Mouse (Mus musculus): ENCODE results near the gene C77080. TPM values are rescaled to one million over a fixed set of nuclear protein-coding genes. Genes with fewer than 3 reads are reported as not detected.

Gene C77080
- polyA plus RNA-seq, 1 experiment from 2014 or later = 7.0 TPM

DNA sequence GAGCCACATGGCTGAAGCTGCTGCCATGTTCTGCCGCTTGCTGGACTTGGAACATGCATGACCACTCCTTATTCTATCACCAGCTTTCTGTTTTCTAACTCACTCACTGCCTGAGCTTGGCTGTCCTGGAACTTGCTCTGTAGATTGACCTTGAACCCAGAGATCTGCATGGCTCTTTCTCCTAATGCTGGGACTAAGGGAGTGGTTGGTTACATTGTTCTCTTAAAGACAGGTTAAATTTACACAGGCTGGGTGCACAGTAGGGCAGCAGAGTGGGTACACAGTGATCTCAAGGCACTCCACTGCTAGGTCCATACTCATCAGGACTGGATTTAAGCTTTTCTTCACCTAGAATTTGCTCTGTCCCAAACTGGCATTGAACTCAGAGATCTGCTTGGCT, 66.9 kb downstream of the C77080 start:
- no peak overlapping the region for H3K4me2 ChIP-seq (ENCODE audit: low read length)
- 93% methylated on average over 1 of the region's 1 CpGs for WGBS
- no peak overlapping the region for H3K9ac ChIP-seq (replicated peaks; ENCODE audit: low read length)
- peaks cover 10% of the 10 kb centered on the region for H3K4me1 ChIP-seq (ENCODE audit: control insufficient read depth, insufficient read depth, low read length)
- no peak for DNase-seq
- no peak for ATAC-seq (ENCODE audit: low FRiP score, low TSS enrichment)
- no peak overlapping the region for H3K27ac ChIP-seq (replicated peaks; ENCODE audit: low read depth, low read length)
- H3K4me3 ChIP-seq (replicated peaks; ENCODE audit: low read depth, low read length) = no peak overlapping the region
- no peaks in the 10 kb centered on the region for H3K27me3 ChIP-seq (ENCODE audit: control insufficient read depth, insufficient read depth, low read length)
- H3K36me3 ChIP-seq (ENCODE audit: control insufficient read depth, insufficient read depth, low read length) = peaks cover 44% of the 10 kb centered on the region
- H3K9me3 ChIP-seq (ENCODE audit: control insufficient read depth, low read length) = no peaks in the 10 kb centered on the region

GRCm38 (mm10) chr4:129191691-129192090, 69.5 kb downstream of the C77080 start:
- DNase-seq (no peak), ATAC-seq (ENCODE audit: low FRiP score, low TSS enrichment) (no peak)
- H3K9ac ChIP-seq (replicated peaks; ENCODE audit: low read length) = 0 out of 2 replicates have a peak overlapping the region, but pooled peaks have one; percentile 14
- H3K4me2 ChIP-seq (ENCODE audit: low read length) = no peak overlapping the region
- H3K4me1 ChIP-seq (ENCODE audit: control insufficient read depth, insufficient read depth, low read length) = peaks cover 10% of the 10 kb centered on the region
- H3K9me3 ChIP-seq (ENCODE audit: control insufficient read depth, low read length) = no peaks in the 10 kb centered on the region
- no peak overlapping the region for H3K27ac ChIP-seq (replicated peaks; ENCODE audit: low read depth, low read length)
- no peak overlapping the region for H3K4me3 ChIP-seq (replicated peaks; ENCODE audit: low read depth, low read length)
- H3K36me3 ChIP-seq (ENCODE audit: control insufficient read depth, insufficient read depth, low read length) = peaks cover 23% of the 10 kb centered on the region
- WGBS = 86% methylated on average over 5 of the region's 5 CpGs
- no peaks in the 10 kb centered on the region for H3K27me3 ChIP-seq (ENCODE audit: control insufficient read depth, insufficient read depth, low read length)

DNA sequence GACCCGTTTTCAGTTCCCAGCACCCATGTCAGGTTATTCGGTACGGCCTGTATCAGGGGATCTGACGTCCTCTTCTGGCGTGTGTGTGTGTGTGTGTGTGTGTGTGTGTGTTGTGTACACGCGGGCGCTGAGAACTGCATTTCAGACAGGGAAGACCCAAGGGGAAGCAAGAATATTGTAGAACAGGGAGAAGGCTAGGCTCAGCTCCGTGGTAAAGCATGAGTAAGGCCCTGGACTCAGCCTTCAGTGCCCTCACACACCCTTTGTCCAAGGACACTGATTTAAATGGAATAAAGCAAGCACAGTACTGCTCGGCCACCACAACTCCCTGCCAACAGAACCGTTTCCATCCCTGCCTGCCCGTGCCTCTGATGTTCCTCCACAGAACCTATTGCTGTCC, 70.7 kb downstream of the C77080 start:
- DNase-seq (no peak), ATAC-seq (ENCODE audit: low FRiP score, low TSS enrichment) (no peak)
- H3K9me3 ChIP-seq (ENCODE audit: control insufficient read depth, low read length) = no peaks in the 10 kb centered on the region
- H3K36me3 ChIP-seq (ENCODE audit: control insufficient read depth, insufficient read depth, low read length) = peaks cover 11% of the 10 kb centered on the region; the same call in 1 of the 2 replicates
- WGBS = 2% methylated on average over 12 of the region's 12 CpGs
- peak overlapping the region; percentile 80 for H3K4me3 ChIP-seq (replicated peaks; ENCODE audit: low read depth, low read length)
- peak overlapping the region; percentile 64 for H3K9ac ChIP-seq (replicated peaks; ENCODE audit: low read length)
- H3K4me1 ChIP-seq (ENCODE audit: control insufficient read depth, insufficient read depth, low read length) = peaks cover 10% of the 10 kb centered on the region
- H3K27me3 ChIP-seq (ENCODE audit: control insufficient read depth, insufficient read depth, low read length) = no peaks in the 10 kb centered on the region
- H3K27ac ChIP-seq (replicated peaks; ENCODE audit: low read depth, low read length) = peak overlapping the region; percentile 85
- H3K4me2 ChIP-seq (ENCODE audit: low read length) = peak overlapping the region; percentile 89

DNA sequence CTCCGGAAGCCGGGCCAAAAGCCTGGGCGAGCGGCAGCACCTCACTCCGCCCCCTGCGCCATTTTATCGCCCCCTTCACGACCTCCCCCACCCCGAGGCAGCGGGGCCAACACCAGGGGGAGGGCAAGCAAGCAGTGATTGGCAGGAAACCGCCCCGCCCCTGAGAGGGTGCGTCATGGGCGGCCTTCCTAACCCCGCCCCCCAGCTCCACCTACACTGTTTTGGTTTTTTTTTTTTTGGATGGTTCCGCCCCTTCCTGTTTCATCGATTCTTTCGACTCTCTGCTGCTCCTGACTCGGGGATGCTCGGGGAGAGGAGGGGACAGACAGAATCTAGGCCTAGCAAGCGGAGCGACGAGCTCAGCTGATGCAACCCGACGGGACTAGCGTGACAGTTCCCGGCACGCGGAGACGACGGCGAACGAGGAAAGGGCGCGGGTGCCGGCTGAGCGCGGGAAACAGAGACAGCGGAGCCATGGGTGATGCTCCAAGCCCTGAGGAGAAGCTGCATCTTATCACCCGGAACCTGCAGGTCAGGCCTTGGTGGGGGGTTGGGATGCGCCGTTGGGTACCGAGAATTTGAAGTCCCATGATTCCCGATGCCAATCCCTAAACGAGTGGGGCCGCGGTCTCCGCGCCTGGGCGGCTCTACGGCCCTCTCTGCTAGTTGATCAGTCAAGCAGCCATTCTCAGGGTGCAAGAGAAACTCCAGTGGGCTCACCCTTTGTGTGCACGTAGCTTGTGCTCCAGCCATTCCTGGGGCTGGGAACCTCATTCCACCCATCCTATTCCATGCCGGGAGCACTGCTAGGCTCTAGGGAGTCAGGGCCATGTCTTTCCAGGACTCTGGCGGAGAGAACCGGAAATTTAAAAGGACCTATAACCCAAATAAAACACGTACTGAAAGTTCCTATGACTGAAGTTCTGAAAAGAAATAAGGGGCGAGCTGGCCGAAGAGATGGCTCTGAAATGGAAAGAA, 71.4 kb downstream of the C77080 start, which contains the start of the genes S100pbp and Yars:
TSS of gene S100pbp (minus strand) at position 186 of the 978 bp plus-strand sequence.
TSS of gene Yars (plus strand) at position 219 of the 978 bp plus-strand sequence.
- Histone ChIP-seq H3K27me3 (ENCODE audit: control insufficient read depth, insufficient read depth, low read length) (no peaks in the 10 kb centered on the region), H3K4me2 (ENCODE audit: low read length) (peak within 1 kb of the TSS; percentile 89), H3K4me3 (replicated peaks; ENCODE audit: low read depth, low read length) (peak within 1 kb of the TSS; percentile 80), H3K4me1 (ENCODE audit: control insufficient read depth, insufficient read depth, low read length) (peaks cover 10% of the 10 kb centered on the region), H3K27ac (replicated peaks; ENCODE audit: low read depth, low read length) (peak within 1 kb of the TSS; percentile 85), H3K9ac (replicated peaks; ENCODE audit: low read length) (peak within 1 kb of the TSS; percentile 73), H3K9me3 (ENCODE audit: control insufficient read depth, low read length) (no peaks in the 10 kb centered on the region), H3K36me3 (ENCODE audit: control insufficient read depth, insufficient read depth, low read length) (peaks cover 7% of the 10 kb centered on the region; the same call in 1 of the 2 replicates)
- WGBS = 1% methylated on average over 58 of the region's 58 CpGs
- peak; percentile 98 for DNase-seq
- ATAC-seq (ENCODE audit: low FRiP score, low TSS enrichment) = peak; percentile 95

DNA sequence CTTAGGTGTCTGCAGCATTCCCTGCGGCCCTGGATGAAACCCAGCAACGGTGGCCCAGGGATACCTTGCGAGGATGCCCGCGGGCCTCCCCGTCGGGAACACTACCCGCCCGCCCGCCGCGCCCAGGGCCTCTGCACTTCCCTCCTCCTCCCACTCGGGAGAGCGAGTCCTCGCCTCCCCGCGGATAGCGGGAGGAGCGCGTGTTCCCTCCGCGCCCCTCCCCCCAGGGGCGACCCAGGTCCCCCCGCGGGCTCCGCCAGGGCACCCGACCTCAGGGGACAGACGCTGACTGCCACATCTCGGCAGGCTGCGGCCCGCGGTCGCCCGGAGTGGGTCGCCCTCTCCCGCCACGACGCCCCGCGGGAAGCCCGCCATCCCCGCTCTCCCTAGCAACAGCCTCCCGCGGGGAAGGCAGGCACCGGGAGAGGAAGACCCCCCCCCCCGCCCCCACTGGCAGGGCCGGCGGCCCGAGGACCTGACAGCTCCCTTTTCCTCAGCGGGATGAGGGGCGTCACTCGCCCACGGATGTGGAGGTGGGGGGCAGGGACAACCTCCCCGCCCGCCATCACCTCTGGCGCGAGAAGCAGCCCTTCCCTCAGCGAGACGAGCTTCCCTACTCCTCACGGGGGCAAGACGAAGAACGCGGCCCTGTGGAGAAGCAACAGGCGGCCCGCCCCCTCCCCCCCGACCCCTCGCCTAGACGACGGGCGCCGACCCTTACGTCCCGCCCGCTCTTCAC, 72.2 kb downstream of the C77080 start:
- under 1% methylated on average over 63 of the region's 74 CpGs for WGBS
- H3K4me3 ChIP-seq (replicated peaks; ENCODE audit: low read depth, low read length) = peak overlapping the region; percentile 80
- peak; percentile 38 for ATAC-seq (ENCODE audit: low FRiP score, low TSS enrichment)
- no peaks in the 10 kb centered on the region for H3K27me3 ChIP-seq (ENCODE audit: control insufficient read depth, insufficient read depth, low read length)
- H3K9ac ChIP-seq (replicated peaks; ENCODE audit: low read length) = peak overlapping the region; percentile 73
- no peaks in the 10 kb centered on the region for H3K9me3 ChIP-seq (ENCODE audit: control insufficient read depth, low read length)
- DNase-seq = peak; percentile 74
- peak overlapping the region; percentile 85 for H3K27ac ChIP-seq (replicated peaks; ENCODE audit: low read depth, low read length)
- peaks cover 10% of the 10 kb centered on the region for H3K4me1 ChIP-seq (ENCODE audit: control insufficient read depth, insufficient read depth, low read length)
- H3K36me3 ChIP-seq (ENCODE audit: control insufficient read depth, insufficient read depth, low read length) = peaks cover 2% of the 10 kb centered on the region; the same call in 1 of the 2 replicates
- H3K4me2 ChIP-seq (ENCODE audit: low read length) = peak overlapping the region; percentile 70

DNA sequence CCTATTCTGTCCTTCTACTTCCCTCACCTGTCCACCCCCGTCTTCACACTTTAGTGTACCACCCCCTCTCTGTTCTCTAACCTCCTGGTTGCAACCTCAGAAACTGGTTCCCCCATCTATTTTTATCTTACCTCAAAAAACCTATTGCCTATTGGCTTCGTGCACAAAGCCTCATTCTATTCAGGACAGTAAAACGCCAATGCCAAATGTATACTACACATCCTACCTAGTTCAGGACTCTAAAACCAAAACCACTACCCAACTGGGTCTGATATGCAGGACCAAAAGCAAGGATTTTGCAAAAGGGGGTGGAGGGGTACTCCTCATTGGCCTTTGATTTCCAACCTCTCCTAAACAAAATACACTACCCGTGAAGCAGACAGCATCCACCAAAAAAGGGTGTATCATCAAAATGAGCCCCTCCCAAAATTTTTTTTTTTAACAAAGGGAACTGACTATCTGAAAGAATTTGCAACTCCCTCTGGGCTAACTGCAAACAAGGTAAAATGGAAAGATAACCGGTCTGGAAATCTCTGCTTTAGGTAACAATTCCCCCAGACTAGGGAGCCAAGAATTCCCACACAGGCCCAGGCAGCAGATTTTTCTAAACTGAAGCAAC, 73.1 kb downstream of the C77080 start:
- no peaks in the 10 kb centered on the region for H3K9me3 ChIP-seq (ENCODE audit: control insufficient read depth, low read length)
- no peaks in the 10 kb centered on the region for H3K27me3 ChIP-seq (ENCODE audit: control insufficient read depth, insufficient read depth, low read length)
- ATAC-seq (ENCODE audit: low FRiP score, low TSS enrichment) (no peak), DNase-seq (no peak)
- H3K27ac ChIP-seq (replicated peaks; ENCODE audit: low read depth, low read length) = no peak overlapping the region
- peak overlapping the region; percentile 70 for H3K4me2 ChIP-seq (ENCODE audit: low read length)
- peak overlapping the region; percentile 73; the same call in 1 of the 2 replicates for H3K9ac ChIP-seq (replicated peaks; ENCODE audit: low read length)
- no peaks in the 10 kb centered on the region for H3K36me3 ChIP-seq (ENCODE audit: control insufficient read depth, insufficient read depth, low read length)
- H3K4me3 ChIP-seq (replicated peaks; ENCODE audit: low read depth, low read length) = peak overlapping the region; percentile 80
- H3K4me1 ChIP-seq (ENCODE audit: control insufficient read depth, insufficient read depth, low read length) = peaks cover 10% of the 10 kb centered on the region
- 37% methylated on average over 5 of the region's 5 CpGs for WGBS

DNA sequence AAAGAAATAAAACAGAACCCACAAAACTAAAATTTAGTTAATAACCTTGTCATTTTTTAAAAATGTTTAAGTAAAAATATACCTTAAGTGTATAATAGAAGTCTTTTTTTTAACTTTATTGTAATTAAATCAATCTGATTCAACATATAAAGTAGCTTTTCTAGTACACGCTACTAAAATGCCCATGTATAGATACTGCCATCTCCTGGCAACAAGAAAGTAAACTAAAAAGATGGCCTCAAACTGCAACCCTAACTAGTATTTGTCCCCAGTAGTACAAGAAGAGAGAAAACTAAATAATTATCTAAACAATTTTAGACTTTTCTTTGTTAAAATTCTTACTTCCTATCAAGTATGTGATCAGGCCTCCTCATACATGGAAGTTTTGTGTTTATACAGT, 81.6 kb downstream of the C77080 start:
- H3K27ac ChIP-seq (replicated peaks; ENCODE audit: low read depth, low read length) = no peak overlapping the region
- WGBS = 52% methylated on average over 1 of the region's 1 CpGs
- H3K27me3 ChIP-seq (ENCODE audit: control insufficient read depth, insufficient read depth, low read length) = no peaks in the 10 kb centered on the region
- peaks cover 49% of the 10 kb centered on the region for H3K36me3 ChIP-seq (ENCODE audit: control insufficient read depth, insufficient read depth, low read length)
- H3K4me3 ChIP-seq (replicated peaks; ENCODE audit: low read depth, low read length) = no peak overlapping the region
- no peaks in the 10 kb centered on the region for H3K9me3 ChIP-seq (ENCODE audit: control insufficient read depth, low read length)
- no peak overlapping the region for H3K4me2 ChIP-seq (ENCODE audit: low read length)
- ATAC-seq (ENCODE audit: low FRiP score, low TSS enrichment) = no peak
- H3K4me1 ChIP-seq (ENCODE audit: control insufficient read depth, insufficient read depth, low read length) = no peaks in the 10 kb centered on the region
- DNase-seq = peak; percentile 53
- no peak overlapping the region for H3K9ac ChIP-seq (replicated peaks; ENCODE audit: low read length)

DNA sequence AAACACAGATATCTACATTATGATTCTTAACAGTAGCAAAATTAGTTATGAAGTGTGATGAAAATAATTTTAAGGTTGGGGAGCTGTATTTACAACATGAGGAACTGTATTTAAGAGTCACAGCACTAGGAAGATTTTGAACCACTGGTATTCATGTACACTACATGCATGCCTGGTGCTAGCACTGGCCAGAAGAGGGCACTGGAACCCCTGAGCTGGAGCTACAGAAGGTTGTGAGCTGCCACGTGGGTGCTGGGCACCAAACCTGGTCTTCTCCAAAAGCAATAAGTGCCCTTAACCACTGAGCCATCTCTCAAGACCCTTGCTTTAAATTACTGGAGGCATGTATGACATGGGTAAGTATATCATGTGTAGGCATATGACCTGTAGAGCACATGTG, 88.7 kb downstream of the C77080 start:
- WGBS = 76% methylated on average over 1 of the region's 1 CpGs
- H3K4me1 ChIP-seq (ENCODE audit: control insufficient read depth, insufficient read depth, low read length) = no peaks in the 10 kb centered on the region
- no peak overlapping the region for H3K9ac ChIP-seq (replicated peaks; ENCODE audit: low read length)
- no peak for DNase-seq
- no peak overlapping the region for H3K27ac ChIP-seq (replicated peaks; ENCODE audit: low read depth, low read length)
- no peak overlapping the region for H3K4me2 ChIP-seq (ENCODE audit: low read length)
- no peak for ATAC-seq (ENCODE audit: low FRiP score, low TSS enrichment)
- H3K9me3 ChIP-seq (ENCODE audit: control insufficient read depth, low read length) = no peaks in the 10 kb centered on the region
- H3K4me3 ChIP-seq (replicated peaks; ENCODE audit: low read depth, low read length) = no peak overlapping the region
- no peaks in the 10 kb centered on the region for H3K27me3 ChIP-seq (ENCODE audit: control insufficient read depth, insufficient read depth, low read length)
- H3K36me3 ChIP-seq (ENCODE audit: control insufficient read depth, insufficient read depth, low read length) = peaks cover 46% of the 10 kb centered on the region

Measured in midbrain, embryonic 14.5 days (tissue).